Mouse (Mus musculus) large intestine, adult 2 months (tissue): ENCODE measurements at regions not wholly inside any gene's neighbourhood (a gene's known extent, or its start where the extent isn't known, plus 50 kb on each side); places are given as distances from the start of the nearest gene placed in this dataset.

ENCODE experiments used
- DNase-seq: peaks from one replicate; pipeline ENCODE4 v3.0.0-alpha.2; 2012; ENCODE audit warnings: low read depth, low spot score
- WGBS: fragments of 180-500 bp; shearing (Covaris S2); methylation state at CpG from one replicate; pipeline ENCODE4 v1.1.7; 2018; 5-methylcytosine and 5-hydroxymethylcytosine counted together

- 74% methylated on average over 8 of the region's 8 CpGs for WGBS
- DNase-seq, result no peak
These were observed 97.7 kb downstream of the Gm10260 start for GRCm38 (mm10) chr13:97662741-97663140.

GRCm38 (mm10) chr13:97656618-97657017, 103.8 kb downstream of the Gm10260 start:
- no peak for DNase-seq
- WGBS, result 97% methylated on average over 2 of the region's 2 CpGs

DNA sequence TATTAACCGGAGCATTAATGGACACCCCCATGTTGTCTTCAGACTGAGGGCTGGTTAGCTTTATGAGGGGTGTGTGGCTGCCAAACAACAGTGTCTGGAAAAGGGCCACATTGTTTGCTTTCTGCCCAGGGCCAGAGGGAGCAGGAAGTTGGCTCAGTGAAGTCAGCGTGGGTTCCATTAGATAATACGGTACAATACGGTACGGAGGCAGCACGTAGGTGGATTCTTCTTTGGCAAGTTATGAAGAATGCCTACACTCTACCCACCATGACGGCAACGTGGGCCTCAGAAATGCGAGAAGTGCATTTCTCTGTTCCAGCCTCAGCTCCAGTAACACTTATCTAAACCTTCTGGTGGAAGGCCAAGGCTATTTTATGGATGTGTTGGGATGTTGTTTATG, 108.2 kb downstream of the Gm10260 start:
- no peak for DNase-seq
- WGBS, result 41% methylated on average over 9 of the region's 9 CpGs

GRCm38 (mm10) chr13:97651761-97652160, 108.7 kb downstream of the Gm10260 start:
- no peak for DNase-seq
- WGBS, result 35% methylated on average over 9 of the region's 9 CpGs

DNA sequence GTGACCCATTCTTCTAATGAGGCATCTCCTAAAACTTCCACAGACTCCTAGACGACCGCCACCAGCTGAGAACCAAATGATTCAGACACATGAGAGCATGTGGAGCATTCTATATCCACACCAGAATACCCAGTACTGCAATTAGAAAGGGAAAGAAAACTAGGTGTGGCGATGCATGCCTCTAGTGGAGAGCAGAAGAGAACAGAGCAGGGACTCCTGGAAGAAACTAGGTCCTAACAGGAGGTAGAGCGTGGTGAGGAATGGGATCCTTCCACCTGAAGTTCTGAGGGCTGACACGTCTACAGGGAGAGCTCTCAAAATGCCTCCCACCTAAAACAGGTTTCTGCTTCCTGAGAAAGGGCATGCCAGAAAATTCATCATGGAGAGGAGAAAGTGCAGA, 109.3 kb downstream of the Gm10260 start:
- DNase-seq, result no peak

GRCm38 (mm10) chr13:97650191-97650590, 110.2 kb downstream of the Gm10260 start:
- 92% methylated on average over 2 of the region's 2 CpGs for WGBS

More for the DNA sequence above, 109.3 kb downstream of the Gm10260 start:
- 90% methylated on average over 5 of the region's 5 CpGs for WGBS

GRCm38 (mm10) chr13:97647486-97647885, 112.9 kb downstream of the Gm10260 start:
- no peak for DNase-seq
- WGBS, result 57% methylated on average over 4 of the region's 4 CpGs

More at GRCm38 (mm10) chr13:97650191-97650590, 110.2 kb downstream of the Gm10260 start:
- DNase-seq, result no peak

GRCm38 (mm10) chr13:97646021-97646385, 114.4 kb downstream of the Gm10260 start:
- no peak for DNase-seq
- WGBS, result 36% methylated on average over 7 of the region's 7 CpGs

GRCm38 (mm10) chr13:97645107-97646020, 115.1 kb downstream of the Gm10260 start:
- WGBS, result 23% methylated on average over 15 of the region's 15 CpGs
- DNase-seq, result peak; percentile 63

GRCm38 (mm10) chr13:97640236-97640635, 120.2 kb downstream of the Gm10260 start:
- no peak for DNase-seq
- 61% methylated on average over 3 of the region's 3 CpGs for WGBS

- WGBS, result 76% methylated on average over 3 of the region's 3 CpGs
- no peak for DNase-seq
These were observed 120.8 kb downstream of the Gm10260 start for GRCm38 (mm10) chr13:97639656-97640055.

- DNase-seq, result no peak
- WGBS, result 47% methylated on average over 5 of the region's 5 CpGs
These were observed 121.9 kb downstream of the Gm10260 start for GRCm38 (mm10) chr13:97638457-97639088.

- DNase-seq, result no peak
- WGBS, result 91% methylated on average over 6 of the region's 6 CpGs
These were observed 122.9 kb downstream of the Gm10260 start for GRCm38 (mm10) chr13:97637506-97637905.

GRCm38 (mm10) chr13:97634041-97634788, 126.2 kb downstream of the Gm10260 start:
- DNase-seq, result no peak
- 86% methylated on average over 8 of the region's 8 CpGs for WGBS

- WGBS, result 80% methylated on average over 4 of the region's 4 CpGs
These were observed 126.9 kb downstream of the Gm10260 start for GRCm38 (mm10) chr13:97633551-97633950.

GRCm38 (mm10) chr13:97631872-97632402, 128.5 kb downstream of the Gm10260 start:
- no peak for DNase-seq
- WGBS, result 86% methylated on average over 13 of the region's 13 CpGs

More at GRCm38 (mm10) chr13:97633551-97633950, 126.9 kb downstream of the Gm10260 start:
- no peak for DNase-seq

- no peak for DNase-seq
- WGBS, result 78% methylated on average over 5 of the region's 5 CpGs
These were observed 129.5 kb downstream of the Gm10260 start for GRCm38 (mm10) chr13:97630921-97631320.

DNA sequence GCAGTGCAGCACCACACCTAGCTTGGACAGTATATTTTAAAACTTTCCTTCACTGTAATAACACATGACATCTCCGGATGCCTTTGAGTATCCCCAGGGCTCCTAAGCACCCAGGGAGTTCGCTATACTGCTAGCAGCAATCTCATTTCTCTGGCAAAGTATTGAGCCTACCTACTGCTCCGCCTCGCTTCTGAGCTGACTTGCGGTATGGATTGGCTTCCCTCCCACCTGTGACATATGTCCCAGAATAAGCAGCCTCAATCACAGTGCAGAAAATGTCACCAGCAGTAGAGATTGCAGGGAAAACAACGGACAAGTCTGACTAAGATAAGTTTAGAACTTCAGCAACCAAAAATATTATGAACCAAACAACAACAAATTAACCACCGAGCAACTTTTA, 131.8 kb downstream of the Gm10260 start:
- DNase-seq, result no peak
- 70% methylated on average over 7 of the region's 7 CpGs for WGBS

- WGBS, result 89% methylated on average over 10 of the region's 10 CpGs
- DNase-seq, result no peak
These were observed 133.2 kb downstream of the Gm10260 start for GRCm38 (mm10) chr13:97627247-97627646.

GRCm38 (mm10) chr13:97626786-97627185, 133.6 kb downstream of the Gm10260 start:
- 55% methylated on average over 5 of the region's 5 CpGs for WGBS
- DNase-seq, result no peak
